Mouse (Mus musculus) bone marrow, adult 2 months (tissue): ENCODE measurements around the gene Atcay. TPM values are rescaled to one million over a fixed set of nuclear protein-coding genes. Genes with fewer than 3 reads are reported as not detected.
"Not testable (repeated sequence)": the region's sequence is repeated elsewhere in the genome, so short reads cannot be mapped to it uniquely, and the experiment has no call there.

Experiments
- H3K27ac ChIP-seq: fragments of 200-500 bp; 2 replicates; pipeline ENCODE4 v1.5.1; 2012; ENCODE audit warnings: low read depth, mild to moderate bottlenecking, control low read depth, inconsistent platforms, low read length; ENCODE audit not compliant: control insufficient read depth, poor library complexity, insufficient read depth
- H3K4me1 ChIP-seq: fragments of 200-500 bp; 2 replicates; pipeline ENCODE4 v1.6.1; 2011; ENCODE audit warnings: low read length; ENCODE audit not compliant: control insufficient read depth, insufficient read depth
- H3K4me3 ChIP-seq: fragments of 200-500 bp; replicated peaks from 2 replicates; pipeline ENCODE3; 2011; ENCODE audit warnings: mild to moderate bottlenecking, low read depth, low read length, control low read depth; ENCODE audit not compliant: control insufficient read depth
- CTCF ChIP-seq: fragments of 200-500 bp; IDR thresholded peaks from 2 replicates; pipeline ENCODE4 v1.5.1; 2011; ENCODE audit warnings: low read length, control low read depth; ENCODE audit not compliant: control insufficient read depth, insufficient read depth
- POLR2A ChIP-seq: fragments of 200-500 bp; IDR thresholded peaks from 2 replicates; pipeline ENCODE4 v1.6.1; 2011; ENCODE audit warnings: low read depth, mild to moderate bottlenecking, control low read depth, low read length, borderline replicate concordance; ENCODE audit not compliant: control insufficient read depth
- WGBS: fragments of 180-500 bp; shearing (Covaris S2); methylation state at CpG from one replicate; pipeline ENCODE4 v1.1.7; 2018; 5-methylcytosine and 5-hydroxymethylcytosine counted together
- polyA plus RNA-seq: library from polyadenylated mRNA; stranded (reverse); fragments of >200 nt; gene quantifications from 2 replicates; pipeline ENCODE4 v1.2.4, GENCODE M21; 2011; ENCODE audit warnings: low replicate concordance; ENCODE audit not compliant: missing spikeins, insufficient read depth, insufficient read length

The Atcay gene
- polyA plus RNA-seq, 1 experiment = not detected

DNA sequence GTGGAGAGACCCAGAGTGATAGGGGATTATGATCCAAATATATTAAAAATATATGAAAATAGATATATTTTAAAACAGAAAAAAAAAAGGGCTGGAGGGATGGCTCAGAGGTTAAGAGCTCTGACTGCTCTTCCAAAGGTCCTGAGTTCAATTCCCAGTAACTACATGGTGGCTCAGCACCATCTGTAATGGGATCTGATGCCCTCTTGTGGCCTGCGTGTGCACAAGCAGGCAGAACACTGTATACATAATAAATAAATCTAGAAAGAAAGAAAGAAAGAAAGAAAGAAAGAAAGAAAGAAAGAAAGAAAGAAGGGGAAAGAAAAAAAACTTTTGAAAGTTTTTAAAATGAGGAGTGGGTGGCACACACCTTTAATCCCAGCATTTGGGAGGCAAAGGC is 13.4 kb downstream of the Atcay start:
- not testable (repeated sequence) for H3K27ac ChIP-seq, H3K4me3 ChIP-seq, H3K4me1 ChIP-seq
- 12% methylated on average over 1 of the region's 1 CpGs for WGBS
- peak; percentile 62 for TF ChIP-seq CTCF

DNA sequence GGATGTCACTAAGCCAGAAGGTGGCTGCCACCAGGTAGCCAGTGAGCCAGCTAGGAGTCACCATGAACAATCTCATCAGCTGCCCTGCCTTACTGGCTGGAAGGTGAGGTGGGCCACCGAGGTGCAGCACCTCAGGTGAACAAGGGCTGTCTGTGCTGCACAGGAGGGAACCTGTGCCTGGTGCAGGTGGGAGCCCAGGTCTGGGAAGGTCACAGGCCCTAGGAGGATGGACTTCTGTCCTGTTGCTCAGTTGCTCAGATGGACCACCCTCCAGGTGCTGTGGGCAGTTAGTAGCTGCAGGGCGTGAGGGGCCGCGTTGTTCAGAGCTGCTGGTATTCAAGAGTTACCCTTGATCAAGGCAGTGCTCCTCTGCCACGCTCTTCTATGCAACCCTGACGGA is 13.8 kb downstream of the Atcay start:
- TF ChIP-seq POLR2A = 0 out of 2 replicates have a peak, but pooled peaks have one; percentile 13
- peak; percentile 19; the same call in 1 of the 2 replicates for TF ChIP-seq CTCF

DNA sequence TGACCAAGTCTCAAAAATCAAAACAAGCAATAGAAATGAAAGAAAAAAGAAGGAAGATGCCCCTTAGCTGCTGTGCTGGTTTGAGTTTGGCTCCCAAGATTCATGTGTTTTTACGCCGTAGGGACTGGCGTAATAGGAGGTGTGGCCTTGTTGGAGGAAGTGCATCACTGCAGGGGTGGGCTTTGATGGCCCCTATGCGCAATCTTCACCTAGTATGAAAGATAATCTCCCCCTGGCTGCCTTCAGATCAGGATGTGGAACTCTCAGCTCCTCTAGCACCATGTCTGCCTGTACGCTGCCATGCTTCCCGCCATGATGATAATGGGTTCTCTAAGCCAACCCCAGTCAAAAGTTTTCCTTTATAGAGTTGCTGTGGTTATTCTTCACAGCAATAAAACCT is 14.4 kb downstream of the Atcay start:
- TF ChIP-seq CTCF = no peak
- no peak for TF ChIP-seq POLR2A
- Histone ChIP-seq H3K27ac (no peak overlapping the region), H3K4me1 (no peaks in the 10 kb centered on the region; the same call in 1 of the 2 replicates), H3K4me3 (no peak overlapping the region)
- WGBS = 59% methylated on average over 6 of the region's 6 CpGs

More for the DNA sequence above, 13.8 kb downstream of the Atcay start:
- H3K27ac ChIP-seq = no peak overlapping the region
- no peak overlapping the region for H3K4me3 ChIP-seq
- H3K4me1 ChIP-seq = no peaks in the 10 kb centered on the region; the same call in 1 of the 2 replicates
- WGBS = 80% methylated on average over 6 of the region's 6 CpGs

DNA sequence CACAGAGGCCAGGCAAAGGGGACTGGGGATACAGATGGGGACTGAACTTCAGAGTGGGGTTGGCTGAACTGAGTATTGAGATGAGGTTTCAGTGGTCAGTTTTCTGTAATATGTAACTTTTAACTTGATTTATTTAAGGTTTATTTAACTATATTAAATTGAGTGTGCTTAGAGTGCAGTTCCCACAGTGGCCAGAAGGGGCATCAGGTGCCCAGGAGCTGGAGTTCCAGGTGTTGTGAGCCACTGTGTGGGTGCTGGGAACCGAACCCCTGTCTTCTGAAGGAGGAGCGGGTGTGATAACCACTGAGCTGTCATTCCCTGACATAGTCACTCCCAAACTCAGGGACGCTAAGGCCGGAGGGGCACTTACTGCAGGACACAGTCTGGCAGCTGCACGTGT is 20.5 kb downstream of the Atcay start:
- TF ChIP-seq POLR2A (no peak), CTCF (peak; percentile 28; the same call in 1 of the 2 replicates)
- Histone ChIP-seq H3K4me1 (no peaks in the 10 kb centered on the region), H3K27ac (no peak overlapping the region), H3K4me3 (no peak overlapping the region)
- WGBS = 89% methylated on average over 5 of the region's 5 CpGs

DNA sequence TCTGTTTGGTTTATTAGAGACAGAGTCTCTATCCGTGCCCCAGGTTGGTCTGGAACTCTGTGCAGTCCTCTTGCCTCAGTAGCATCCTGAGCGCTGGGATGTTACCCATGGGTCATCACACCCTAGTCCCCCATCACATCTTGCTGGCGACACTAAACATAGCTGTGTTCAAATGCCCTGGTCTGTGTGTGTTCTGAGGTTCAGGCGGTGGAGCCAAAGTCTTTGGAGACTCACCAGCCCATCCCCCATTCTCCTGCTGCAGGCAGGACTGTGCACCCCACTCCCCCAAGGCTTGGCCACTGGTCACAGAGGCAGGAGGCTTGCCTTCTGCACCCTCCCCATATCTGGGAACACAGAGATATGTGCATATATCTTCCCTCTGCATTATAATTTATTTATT is 26.5 kb downstream of the Atcay start:
- no peak for TF ChIP-seq CTCF
- no peak for TF ChIP-seq POLR2A
- Histone ChIP-seq H3K4me1 (no peaks in the 10 kb centered on the region), H3K4me3 (no peak overlapping the region), H3K27ac (no peak overlapping the region)
- WGBS = 73% methylated on average over 4 of the region's 4 CpGs

DNA sequence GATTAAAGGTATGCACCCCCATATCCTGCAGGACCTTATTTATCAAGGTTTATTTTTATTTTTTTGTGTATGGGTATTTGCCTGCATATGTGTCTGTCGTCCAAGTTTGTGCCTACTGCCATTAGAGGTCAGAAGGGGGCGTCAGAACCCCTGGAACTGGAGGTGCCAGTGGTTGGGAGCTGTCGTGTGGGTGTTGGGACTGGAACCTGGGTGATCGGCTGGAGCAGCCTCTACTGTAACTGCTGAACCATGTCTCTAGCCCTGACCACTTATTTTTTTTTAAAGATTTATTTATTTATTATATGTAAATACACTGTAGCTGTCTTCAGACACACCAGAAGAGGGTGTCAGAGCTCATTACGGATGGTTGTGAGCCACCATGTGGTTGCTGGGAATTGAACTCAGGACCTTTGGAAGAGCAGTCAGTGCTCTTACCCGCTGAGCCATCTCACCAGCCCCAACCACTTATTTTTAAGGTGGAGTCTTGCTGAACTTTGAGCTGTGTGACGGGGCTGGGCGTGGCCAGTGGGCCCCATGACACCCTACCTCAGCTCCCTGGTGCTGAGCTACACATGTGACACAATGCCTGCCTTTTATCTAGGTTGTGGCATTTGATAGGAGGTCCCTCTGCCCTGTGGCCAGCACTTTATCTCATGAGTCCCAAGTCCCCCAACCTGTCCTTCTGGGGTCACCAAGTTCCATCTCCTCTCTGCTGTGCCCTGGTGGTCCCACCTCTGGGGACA is 27.5 kb downstream of the Atcay start:
- WGBS = 59% methylated on average over 8 of the region's 8 CpGs
- Histone ChIP-seq H3K27ac (no peak overlapping the region), H3K4me1 (no peaks in the 10 kb centered on the region), H3K4me3 (no peak overlapping the region)
- TF ChIP-seq CTCF = no peak
- no peak for TF ChIP-seq POLR2A

DNA sequence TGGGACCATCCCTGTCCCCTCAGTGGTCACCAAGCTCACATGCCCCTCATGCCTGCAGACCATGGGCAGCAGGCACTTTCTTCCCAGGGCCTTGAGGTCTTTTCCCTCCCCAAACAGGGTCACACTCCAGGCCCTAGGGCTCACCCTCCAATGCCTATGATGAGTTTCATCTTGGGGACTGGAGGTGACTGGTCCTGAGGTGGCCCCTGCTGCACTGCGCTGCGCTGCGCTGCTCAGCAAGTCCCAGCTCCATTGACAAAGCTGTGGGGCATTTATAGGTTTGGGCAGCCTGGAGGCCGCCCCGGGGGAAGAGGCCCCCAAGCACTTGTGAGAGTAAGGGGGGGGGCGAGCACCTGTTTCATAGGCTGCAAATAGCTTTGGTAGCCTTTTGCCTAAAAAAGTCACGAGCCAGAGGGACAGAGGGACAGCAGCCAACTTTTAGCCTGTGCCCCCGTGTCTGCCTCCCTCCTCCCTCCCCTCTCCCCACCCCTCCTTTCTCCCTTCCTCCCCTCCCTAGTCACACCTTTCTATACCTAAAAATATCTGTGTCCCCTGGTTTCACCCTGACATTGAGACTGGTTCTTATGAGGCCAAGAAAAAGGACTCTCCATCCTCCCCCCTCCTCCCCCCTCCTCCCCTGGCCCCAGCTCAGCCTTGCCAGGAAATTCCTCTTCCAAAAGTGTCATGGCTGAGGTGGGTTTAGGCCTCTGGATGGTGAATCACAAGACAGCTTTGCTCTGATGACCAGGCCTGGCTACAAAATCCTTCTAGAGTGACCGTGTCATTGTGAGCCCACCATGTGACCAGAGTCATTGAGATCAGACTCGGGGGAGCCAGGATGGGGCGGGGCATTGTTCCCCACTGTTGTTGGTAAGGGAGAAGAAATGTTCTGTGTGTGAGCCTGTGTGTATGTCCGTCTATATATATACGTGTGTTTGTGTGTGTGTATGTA is 28.6 kb downstream of the Atcay start, which contains the start of gene Nmrk2:
Nmrk2 (minus strand) TSS at position 245 of the 952 bp plus-strand sequence.
- Histone ChIP-seq H3K4me1 (no peaks in the 10 kb centered on the region), H3K27ac (no peak within 1 kb of the TSS), H3K4me3 (no peak within 1 kb of the TSS)
- WGBS = 76% methylated on average over 13 of the region's 13 CpGs
- TF ChIP-seq POLR2A = no peak
- TF ChIP-seq CTCF = no peak
